Mouse (Mus musculus): ENCODE measurements around the gene Snx32. TPM values are rescaled to one million over a fixed set of nuclear protein-coding genes. Genes with fewer than 3 reads are reported as not detected.

The Snx32 gene
- polyA plus RNA-seq, 1 experiment: 7.8 TPM

GRCm38 (mm10) chr19:5529325-5530137 lies 19.2 kb upstream of the Snx32 start:
- H3K27me3 ChIP-seq (ENCODE audit: control insufficient read depth, insufficient read depth, insufficient read length): no peaks in the 10 kb centered on the region
- peak overlapping the region; percentile 12 for H3K4me3 ChIP-seq
- H3K4me2 ChIP-seq (ENCODE audit: low read depth): peak overlapping the region; percentile 85
- no peak for TF ChIP-seq POLR2A (IDR thresholded peaks at IDR 0.05; ENCODE audit: insufficient read length, low read depth)
- TF ChIP-seq CEBPB (IDR thresholded peaks at IDR 0.05; ENCODE audit: insufficient read depth, poor library complexity, severe bottlenecking): no peak
- TF ChIP-seq MYOG (IDR thresholded peaks at IDR 0.05; ENCODE audit: control insufficient read depth in 1 of 3, insufficient read depth in 1 of 3, insufficient read length in 2 of 3, low read depth in 2 of 3): peak in 2 of 3 experiments; percentile 32 to 57
- TF ChIP-seq MYOD1 (IDR thresholded peaks at IDR 0.05; ENCODE audit: control insufficient read depth in 1 of 3, insufficient read length in 2 of 3, low read depth in 2 of 3): peak in 2 of 3 experiments; percentile 54 to 66
- no peaks in the 10 kb centered on the region for H3K79me2 ChIP-seq (ENCODE audit: control insufficient read depth, insufficient read depth)
- H3ac ChIP-seq (ENCODE audit: control insufficient read depth, insufficient read length): no peak overlapping the region
- H3K36me3 ChIP-seq (ENCODE audit: control insufficient read depth, insufficient read depth): no peaks in the 10 kb centered on the region

DNA sequence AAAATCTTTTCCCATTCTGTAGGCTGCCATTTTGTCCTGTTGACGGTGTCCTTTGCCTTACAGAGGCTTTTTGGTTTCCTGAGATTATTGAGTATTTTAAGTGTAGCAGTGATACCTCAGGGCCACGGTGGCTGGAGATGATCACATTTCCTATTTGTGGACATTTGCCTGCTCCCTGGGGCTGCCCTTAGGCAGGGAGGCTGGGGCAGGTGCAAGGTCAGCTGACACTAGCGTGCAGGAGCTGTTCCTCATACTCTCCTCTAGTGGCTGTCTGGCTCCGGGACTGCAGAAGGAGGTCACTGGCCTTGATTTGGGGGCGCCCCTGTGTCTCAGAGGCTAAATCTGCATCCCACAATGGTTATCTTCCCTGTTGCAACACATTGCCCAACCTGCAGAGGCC lies 14.9 kb upstream of the Snx32 start:
- Histone ChIP-seq H3K4me2 (ENCODE audit: low read depth) (no peak overlapping the region), H3ac (ENCODE audit: control insufficient read depth, insufficient read length) (no peak overlapping the region), H3K36me3 (ENCODE audit: control insufficient read depth, insufficient read depth) (no peaks in the 10 kb centered on the region), H3K4me3 (no peak overlapping the region), H3K79me2 (ENCODE audit: control insufficient read depth, insufficient read depth) (no peaks in the 10 kb centered on the region), H3K27me3 (ENCODE audit: control insufficient read depth, insufficient read depth, insufficient read length) (no peaks in the 10 kb centered on the region)
- no peak for TF ChIP-seq TCF3 (IDR thresholded peaks at IDR 0.05; ENCODE audit: insufficient read length, low read depth)
- TF ChIP-seq USF1 (IDR thresholded peaks at IDR 0.05; ENCODE audit: low read depth): no peak
- no peak for TF ChIP-seq E2F4 (IDR thresholded peaks at IDR 0.05; ENCODE audit: insufficient read depth)
- TF ChIP-seq SRF (IDR thresholded peaks at IDR 0.05; ENCODE audit: control insufficient read depth, insufficient read length, low read depth): no peak
- peak in 1 of 3 experiments; percentile 44 for TF ChIP-seq MYOG (IDR thresholded peaks at IDR 0.05; ENCODE audit: control insufficient read depth in 1 of 3, insufficient read depth in 1 of 3, insufficient read length in 2 of 3, low read depth in 2 of 3)
- no peak for TF ChIP-seq CEBPB (IDR thresholded peaks at IDR 0.05; ENCODE audit: insufficient read depth, poor library complexity, severe bottlenecking)
- no peak for TF ChIP-seq POLR2A (IDR thresholded peaks at IDR 0.05; ENCODE audit: insufficient read length, low read depth)
- TF ChIP-seq MYOD1 (IDR thresholded peaks at IDR 0.05; ENCODE audit: control insufficient read depth in 1 of 3, insufficient read length in 2 of 3, low read depth in 2 of 3): peak in 1 of 3 experiments; percentile 53
- TF ChIP-seq POLR2AphosphoS2 (IDR thresholded peaks at IDR 0.05; ENCODE audit: insufficient read length, low read depth): no peak

- H3K79me2 ChIP-seq (ENCODE audit: control insufficient read depth, insufficient read depth): no peaks in the 10 kb centered on the region
- no peak overlapping the region for H3K4me2 ChIP-seq (ENCODE audit: low read depth)
- TF ChIP-seq TCF3 (IDR thresholded peaks at IDR 0.05; ENCODE audit: insufficient read length, low read depth): no peak
- TF ChIP-seq POLR2AphosphoS2 (IDR thresholded peaks at IDR 0.05; ENCODE audit: insufficient read length, low read depth): no peak
- TF ChIP-seq USF1 (IDR thresholded peaks at IDR 0.05; ENCODE audit: low read depth): no peak
- TF ChIP-seq TCF12 (IDR thresholded peaks at IDR 0.05; ENCODE audit: insufficient read depth, poor library complexity, severe bottlenecking): no peak
- TF ChIP-seq MAX (IDR thresholded peaks at IDR 0.05; ENCODE audit: low read depth): no peak
- TF ChIP-seq POLR2A (IDR thresholded peaks at IDR 0.05; ENCODE audit: insufficient read length, low read depth): no peak
- TF ChIP-seq E2F4 (IDR thresholded peaks at IDR 0.05; ENCODE audit: insufficient read depth): no peak
- TF ChIP-seq MYOD1 (IDR thresholded peaks at IDR 0.05; ENCODE audit: control insufficient read depth in 1 of 3, insufficient read length in 2 of 3, low read depth in 2 of 3): no peak
- no peak for TF ChIP-seq MYOG (IDR thresholded peaks at IDR 0.05; ENCODE audit: control insufficient read depth in 1 of 3, insufficient read depth in 1 of 3, insufficient read length in 2 of 3, low read depth in 2 of 3)
- no peak for TF ChIP-seq REST (IDR thresholded peaks at IDR 0.05; ENCODE audit: insufficient read depth, insufficient read length)
- TF ChIP-seq CEBPB (IDR thresholded peaks at IDR 0.05; ENCODE audit: insufficient read depth, poor library complexity, severe bottlenecking): no peak
- no peak for TF ChIP-seq SRF (IDR thresholded peaks at IDR 0.05; ENCODE audit: control insufficient read depth, insufficient read length, low read depth)
- H3K36me3 ChIP-seq (ENCODE audit: control insufficient read depth, insufficient read depth): no peaks in the 10 kb centered on the region
- H3ac ChIP-seq (ENCODE audit: control insufficient read depth, insufficient read length): no peak overlapping the region
- H3K4me3 ChIP-seq: no peak overlapping the region
- no peaks in the 10 kb centered on the region for H3K27me3 ChIP-seq (ENCODE audit: control insufficient read depth, insufficient read depth, insufficient read length)
These were observed 8.4 kb upstream of the Snx32 start for GRCm38 (mm10) chr19:5518721-5519120.

GRCm38 (mm10) chr19:5516906-5517505 lies 6.7 kb upstream of the Snx32 start:
- Histone ChIP-seq H3K27me3 (ENCODE audit: control insufficient read depth, insufficient read depth, insufficient read length) (no peaks in the 10 kb centered on the region), H3K4me2 (ENCODE audit: low read depth) (no peak overlapping the region), H3ac (ENCODE audit: control insufficient read depth, insufficient read length) (no peak overlapping the region), H3K79me2 (ENCODE audit: control insufficient read depth, insufficient read depth) (no peaks in the 10 kb centered on the region), H3K4me3 (no peak overlapping the region), H3K36me3 (ENCODE audit: control insufficient read depth, insufficient read depth) (no peaks in the 10 kb centered on the region)
- TF ChIP-seq REST (IDR thresholded peaks at IDR 0.05; ENCODE audit: insufficient read depth, insufficient read length) (no peak), TCF3 (IDR thresholded peaks at IDR 0.05; ENCODE audit: insufficient read length, low read depth) (no peak), TCF12 (IDR thresholded peaks at IDR 0.05; ENCODE audit: insufficient read depth, poor library complexity, severe bottlenecking) (no peak), MYOD1 (IDR thresholded peaks at IDR 0.05; ENCODE audit: control insufficient read depth in 1 of 3, insufficient read length in 2 of 3, low read depth in 2 of 3) (no peak)
